ENCODE assay signal across 26 mouse cellular contexts in genomic region chr6:94124279-94124678, GRCm38 (mm10).
A peak's percentile ranks its signal among the peaks of the same experiment; 100 is the strongest.
DNase-seq lines count a peak whose midpoint lies in the region; ATAC-seq and TF ChIP-seq lines count a peak whose summit lies in the region.
"Had no signal": no experiment of that assay in that cellular context is flagged by ENCODE, and none has a peak within 500 bp of the region (broad histone marks: within the 10 kb centered on the region; RNA-seq: fewer than 3 reads in every experiment).

No protein-coding gene starts in this region.

- H3K36me3 ChIP-seq in embryonic facial prominence, embryonic 14.5 days (ENCODE audit: control insufficient read depth, insufficient read depth, low read length): no peaks in the 10 kb centered on the region
- no peaks in the 10 kb centered on the region for H3K36me3 ChIP-seq in embryonic facial prominence, embryonic 10.5 days (replicated peaks)
- H3K36me3 ChIP-seq in limb, embryonic 14.5 days (ENCODE audit: control insufficient read depth, insufficient read depth, low read length): no peaks in the 10 kb centered on the region
- no peaks in the 10 kb centered on the region for H3K36me3 ChIP-seq in limb, embryonic 10.5 days
- H3K36me3 ChIP-seq: embryonic facial prominence, embryonic 13.5 days; heart, embryonic 12.5 days; heart, embryonic 15.5 days; hindbrain, embryonic 10.5 days; hindbrain, embryonic 13.5 days; intestine, embryonic 15.5 days had no signal

- no peak for ATAC-seq in embryonic facial prominence, embryonic 14.5 days (ENCODE audit: low read depth)
- ATAC-seq in limb, embryonic 14.5 days (ENCODE audit: low FRiP score, low read depth): no peak
- ATAC-seq: forebrain, embryonic 14.5 days; forebrain, postnatal 0 days; hindbrain, embryonic 16.5 days; intestine, embryonic 15.5 days had no signal

- TF ChIP-seq POLR2A in limb, embryonic 14.5 days (IDR thresholded peaks at IDR 0.05; ENCODE audit: borderline replicate concordance, extremely low read depth, insufficient read depth, insufficient read length): no peak

- H3K9me3 ChIP-seq in embryonic facial prominence, embryonic 14.5 days (ENCODE audit: control insufficient read depth, low read length): no peaks in the 10 kb centered on the region
- no peaks in the 10 kb centered on the region for H3K9me3 ChIP-seq in embryonic facial prominence, embryonic 10.5 days
- H3K9me3 ChIP-seq in limb, embryonic 14.5 days (ENCODE audit: control insufficient read depth, low read length): no peaks in the 10 kb centered on the region
- H3K9me3 ChIP-seq in limb, embryonic 10.5 days (replicated peaks): no peaks in the 10 kb centered on the region
- H3K9me3 ChIP-seq: embryonic facial prominence, embryonic 13.5 days; heart, embryonic 12.5 days; heart, embryonic 15.5 days; hindbrain, embryonic 10.5 days; hindbrain, embryonic 13.5 days; intestine, embryonic 15.5 days had no signal

- no peaks in the 10 kb centered on the region for H3K27me3 ChIP-seq in embryonic facial prominence, embryonic 14.5 days (replicated peaks; ENCODE audit: control insufficient read depth, insufficient read depth, low read length)
- no peaks in the 10 kb centered on the region for H3K27me3 ChIP-seq in embryonic facial prominence, embryonic 10.5 days (replicated peaks; ENCODE audit: low read depth, poor library complexity, severe bottlenecking)
- H3K27me3 ChIP-seq in limb, embryonic 14.5 days (ENCODE audit: control insufficient read depth, insufficient read depth, low read length): no peaks in the 10 kb centered on the region; the same call in 1 of the 2 replicates
- no peaks in the 10 kb centered on the region for H3K27me3 ChIP-seq in limb, embryonic 10.5 days (ENCODE audit: low read depth, poor library complexity, severe bottlenecking)
- H3K27me3 ChIP-seq: embryonic facial prominence, embryonic 13.5 days; heart, embryonic 12.5 days; heart, embryonic 15.5 days; hindbrain, embryonic 13.5 days; intestine, embryonic 15.5 days had no signal

- intact Hi-C loops in left cerebral cortex, postnatal 36 days (cut with DNase I): no loop called here

- no peak overlapping the region for H3K4me2 ChIP-seq in embryonic facial prominence, embryonic 14.5 days (ENCODE audit: low read depth, low read length)
- H3K4me2 ChIP-seq in limb, embryonic 14.5 days (replicated peaks; ENCODE audit: low read depth, low read length, severe bottlenecking): no peak overlapping the region
- H3K4me2 ChIP-seq: embryonic facial prominence, embryonic 13.5 days; heart, embryonic 12.5 days; heart, embryonic 15.5 days; hindbrain, embryonic 13.5 days; intestine, embryonic 15.5 days had no signal

- no peak overlapping the region for H3K27ac ChIP-seq in embryonic facial prominence, embryonic 14.5 days (replicated peaks; ENCODE audit: low read depth, low read length)
- no peak overlapping the region for H3K27ac ChIP-seq in embryonic facial prominence, embryonic 10.5 days (replicated peaks)
- no peak overlapping the region for H3K27ac ChIP-seq in limb, embryonic 14.5 days (replicated peaks; ENCODE audit: low read depth, low read length)
- no peak overlapping the region; the same call in 1 of the 2 replicates for H3K27ac ChIP-seq in limb, embryonic 10.5 days
- H3K27ac ChIP-seq: gastrocnemius, adult 2 months; heart, adult 2 months; hindbrain, embryonic 10.5 days; hindbrain, embryonic 13.5 days; intestine, embryonic 15.5 days had no signal

- WGBS in embryonic facial prominence, embryonic 14.5 days: 48% methylated on average over 2 of the region's 2 CpGs
- 78% methylated on average over 2 of the region's 2 CpGs for WGBS in embryonic facial prominence, embryonic 10.5 days
- 40% methylated on average over 2 of the region's 2 CpGs for whole genome bisulfite sequencing in limb, embryonic 14.5 days
- WGBS in limb, embryonic 10.5 days: 59% methylated on average over 2 of the region's 2 CpGs

- no peak overlapping the region for H3K4me3 ChIP-seq in embryonic facial prominence, embryonic 14.5 days (ENCODE audit: low read depth, low read length)
- H3K4me3 ChIP-seq in embryonic facial prominence, embryonic 10.5 days: no peak overlapping the region
- no peak overlapping the region for H3K4me3 ChIP-seq in limb, embryonic 14.5 days (replicated peaks; ENCODE audit: low read length)
- no peak overlapping the region for H3K4me3 ChIP-seq in limb, embryonic 10.5 days
- H3K4me3 ChIP-seq: embryonic facial prominence, embryonic 13.5 days; gastrocnemius, adult 2 months; heart, adult 2 months; heart, embryonic 12.5 days; heart, embryonic 15.5 days; hindbrain, embryonic 10.5 days; hindbrain, embryonic 13.5 days; intestine, embryonic 15.5 days had no signal

- H3K9ac ChIP-seq in embryonic facial prominence, embryonic 14.5 days (ENCODE audit: low read depth, low read length): no peak overlapping the region
- H3K9ac ChIP-seq in limb, embryonic 14.5 days (ENCODE audit: low read depth, low read length, severe bottlenecking): no peak overlapping the region
- H3K9ac ChIP-seq: embryonic facial prominence, embryonic 13.5 days; forebrain, postnatal 0 days; heart, embryonic 12.5 days; heart, embryonic 15.5 days; hindbrain, embryonic 13.5 days; intestine, embryonic 15.5 days had no signal

- peak; percentile 36 for DNase-seq in embryonic facial prominence, embryonic 14.5 days (ENCODE audit: low spot score)
- no peak for DNase-seq in embryonic facial prominence, embryonic 10.5 days (ENCODE audit: low spot score)
- DNase-seq in limb, embryonic 14.5 days (ENCODE audit: low spot score): peak; percentile 60
- DNase-seq in limb, embryonic 10.5 days (ENCODE audit: low spot score): no peak
- DNase-seq in MN1 (ENCODE audit: low spot score): peak; percentile 56
- DNase-seq in left cerebral cortex, postnatal 36 days (ENCODE audit: low spot score in 2 of 2): no peak
- DNase-seq: adrenal gland, adult 2 months; adrenal gland, postnatal 14 days; cerebellum, adult 11 months; cerebellum, adult 2 months; cerebellum, adult 9-11 months; cerebellum, postnatal 25 days; forebrain, postnatal 0 days; gastrocnemius, adult 2 months; gastrocnemius, postnatal 14 days; heart, adult 2 months; heart, postnatal 10 days; heart, postnatal 36 days had no signal

- peaks cover 33% of the 10 kb centered on the region for H3K4me1 ChIP-seq in embryonic facial prominence, embryonic 14.5 days (ENCODE audit: control insufficient read depth, insufficient read depth, low read length)
- peaks cover 62% of the 10 kb centered on the region for H3K4me1 ChIP-seq in embryonic facial prominence, embryonic 10.5 days
- peaks cover 41% of the 10 kb centered on the region for H3K4me1 ChIP-seq in limb, embryonic 14.5 days (ENCODE audit: control insufficient read depth, insufficient read depth, low read length)
- peaks cover 85% of the 10 kb centered on the region for H3K4me1 ChIP-seq in limb, embryonic 10.5 days

Comparison
In these comparisons a context has a peak if more than half of its experiments do, and no peak if none do; other contexts are left out.
1. DNase-seq: peak in embryonic facial prominence, embryonic 14.5 days (single experiment), limb, embryonic 14.5 days (single experiment) and MN1 (single experiment); none in embryonic facial prominence, embryonic 10.5 days (single experiment), limb, embryonic 10.5 days (single experiment) and left cerebral cortex, postnatal 36 days (0 of 2).